Mouse (Mus musculus) left cerebral cortex, postnatal 14 days (tissue): ENCODE results near the gene Tpd52l1. TPM values are rescaled to one million over a fixed set of nuclear protein-coding genes. Genes with fewer than 3 reads are reported as not detected.

Experiments used
- DNase-seq, 2 experiments: peaks; one replicate each; pipeline ENCODE4 v3.0.0; 2021 to 2022; ENCODE audit warnings: low spot score in 2 of 2, mixed read lengths in 1 of 2
- intact Hi-C: fragments of 180-260 bp; cut with DNase I; formaldehyde crosslinking; loops from one replicate; pipeline ENCODE4 v1.15.1; 2025
- total RNA-seq, 2 experiments: library from RNA; stranded (reverse); gene quantifications; 2 replicates each; pipeline ENCODE4 v1.2.3; 2021

Tpd52l1 gene
- total RNA-seq, 2 experiments from 2014 or later: 14.5 to 19.2 TPM

- DNase-seq: no peak
- intact Hi-C loops: no loop called here
Measured at GRCm38 (mm10) chr10:31287787-31288186, 158.0 kb downstream of the Tpd52l1 start.

Other genes with a start within 250 kb of the Tpd52l1 start
- gene Hddc2, start 132.6 kb downstream of the Tpd52l1 start, total RNA-seq: 10 to 100 TPM; 26.1 to 29.0 TPM
- gene Rnf217, start 163.2 kb upstream of the Tpd52l1 start, total RNA-seq: 10 to 100 TPM; 10.8 to 12.2 TPM